Mouse (Mus musculus) ES-E14 (cell line): ENCODE measurements around the gene Hist2h3c2.

ENCODE experiments used
- CHD2 ChIP-seq: IDR thresholded peaks from 2 replicates; pipeline ENCODE4 v1.6.1; 2014; ENCODE audit warnings: mild to moderate bottlenecking, low read depth, low read length, inconsistent platforms
- HCFC1 ChIP-seq: IDR thresholded peaks from 2 replicates; pipeline ENCODE4 v1.6.1; 2012; ENCODE audit warnings: low read length, inconsistent platforms, borderline replicate concordance; ENCODE audit not compliant: insufficient read depth
- MAFK ChIP-seq: IDR thresholded peaks from 2 replicates; pipeline ENCODE4 v1.6.1; 2014; ENCODE audit warnings: mild to moderate bottlenecking, low read depth, low read length, inconsistent platforms; ENCODE audit not compliant: insufficient read depth
- ZC3H11A ChIP-seq: IDR thresholded peaks from 2 replicates; pipeline ENCODE4 v1.6.1; 2012; ENCODE audit warnings: low read depth, mild to moderate bottlenecking, inconsistent platforms, low read length, borderline replicate concordance

DNA sequence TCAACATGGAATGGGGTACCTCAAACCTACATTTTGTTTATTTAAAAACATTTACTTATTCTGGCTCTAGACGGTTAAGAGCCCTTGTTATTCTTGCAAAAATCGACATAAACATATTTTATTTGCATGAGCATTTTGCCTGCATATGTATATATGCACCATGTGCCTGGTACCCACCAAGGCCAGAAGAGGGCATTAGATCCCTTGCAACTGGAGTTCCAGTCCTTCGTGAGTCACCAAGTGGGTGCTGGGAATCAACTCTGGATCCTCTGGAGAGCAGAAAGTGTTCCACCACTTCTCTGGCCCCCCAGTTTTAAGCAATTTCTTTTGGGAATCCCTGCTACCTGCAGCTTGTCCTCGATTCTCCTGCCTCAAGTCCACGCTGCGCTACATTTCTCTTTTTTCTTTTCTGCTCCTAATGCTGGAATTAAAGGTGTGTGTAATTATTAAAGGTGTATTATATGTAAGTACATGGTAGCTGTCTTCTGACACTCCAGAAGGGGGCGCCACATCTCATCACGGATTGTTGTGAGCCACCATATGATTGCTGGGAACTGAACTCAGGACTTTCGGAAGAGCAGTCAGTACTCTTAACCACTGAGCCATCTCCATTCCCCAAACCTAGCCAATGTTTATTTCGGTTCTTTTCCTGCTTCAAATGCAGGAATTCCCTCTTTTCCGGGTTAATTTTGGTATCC lies 43.2 kb downstream of the Hist2h3c2 start:
- TF ChIP-seq HCFC1 (no peak), MAFK (no peak), ZC3H11A (no peak), CHD2 (no peak)
